Mouse (Mus musculus) CD4-positive, CD25-positive, alpha-beta regulatory T cell, adult 9 weeks (primary cell): ENCODE measurements around the gene Hrasls. TPM values are rescaled to one million over a fixed set of nuclear protein-coding genes. Genes with fewer than 3 reads are reported as not detected.

Experiments
- polyA plus RNA-seq: library from polyadenylated mRNA; unstranded; fragments of 100-300 nt; shearing (Covaris generic); gene quantifications from one replicate; pipeline ENCODE4 v1.2.1, GENCODE M21; 2017

The Hrasls gene
- not detected for polyA plus RNA-seq

DNA sequence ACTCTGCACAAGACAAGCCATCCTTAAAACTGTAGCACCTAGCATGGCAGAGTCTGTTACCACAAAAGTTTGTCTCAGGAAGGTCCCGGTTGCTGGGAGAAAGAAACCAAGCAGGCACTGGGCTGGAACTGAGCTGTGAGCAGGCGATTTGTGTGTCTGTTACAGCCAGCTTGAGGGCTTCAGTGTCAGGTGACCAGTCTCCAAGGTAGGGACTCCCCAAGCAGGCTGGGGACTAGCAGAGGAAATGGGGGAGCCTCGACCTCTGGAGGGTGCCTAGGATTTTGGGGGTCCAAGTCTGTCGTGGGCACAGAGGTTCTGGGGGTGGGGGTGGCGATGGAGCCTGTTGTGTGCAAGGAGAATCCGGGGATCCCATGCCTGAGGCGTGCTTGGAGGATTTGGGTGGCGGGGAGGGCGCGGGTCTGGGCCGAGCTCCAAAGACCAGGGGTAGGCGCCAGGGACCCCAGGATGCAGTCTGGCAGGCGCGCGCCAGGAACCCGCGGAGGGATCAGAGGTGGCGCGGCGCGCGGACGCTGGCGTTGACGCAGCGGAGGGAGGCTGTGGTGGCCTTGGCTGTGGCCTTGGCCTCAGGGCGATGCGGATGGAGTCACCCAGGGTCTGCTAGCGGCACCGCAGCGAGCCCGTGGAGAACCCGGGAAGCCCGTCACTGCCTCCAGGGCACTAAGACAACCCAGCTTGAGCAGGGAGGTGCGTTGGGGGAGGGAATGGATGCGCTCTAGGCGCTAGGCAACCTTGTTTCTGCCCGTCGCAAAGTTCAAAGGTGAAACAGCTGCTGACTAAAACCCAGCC is at the start of gene Hrasls:
Gene Hrasls, plus strand, starts transcription at position 91 of the 807 bp plus-strand sequence.

Other genes starting within 250 kb of the Hrasls start
- gene Atp13a5, start 169.0 kb downstream of the Hrasls start, polyA plus RNA-seq, result not detected